Mouse (Mus musculus) testis, adult 2 months (tissue): ENCODE results near the gene Slit3.

Experiments
- CTCF ChIP-seq: fragments of 200-500 bp; IDR thresholded peaks from 2 replicates; pipeline ENCODE4 v1.5.1; 2012; ENCODE audit warnings: low read depth, mild to moderate bottlenecking, inconsistent platforms, low read length, moderate library complexity; ENCODE audit not compliant: control insufficient read depth, insufficient read depth, insufficient replicate concordance
- POLR2A ChIP-seq: fragments of 200-500 bp; IDR thresholded peaks from 2 replicates; pipeline ENCODE4 v1.6.1; 2012; ENCODE audit warnings: low read depth, mild to moderate bottlenecking, inconsistent platforms, low read length, moderate library complexity; ENCODE audit not compliant: control insufficient read depth

GRCm38 (mm10) chr11:35124489-35125107 is 3.6 kb downstream of the Slit3 start:
- TF ChIP-seq CTCF, result no peak
- no peak for TF ChIP-seq POLR2A
